Mouse (Mus musculus): ENCODE measurements around the gene Cd177.
"Not testable (repeated sequence)": the region's sequence is repeated elsewhere in the genome, so short reads cannot be mapped to it uniquely, and the experiment has no call there.

Gene Cd177

DNA sequence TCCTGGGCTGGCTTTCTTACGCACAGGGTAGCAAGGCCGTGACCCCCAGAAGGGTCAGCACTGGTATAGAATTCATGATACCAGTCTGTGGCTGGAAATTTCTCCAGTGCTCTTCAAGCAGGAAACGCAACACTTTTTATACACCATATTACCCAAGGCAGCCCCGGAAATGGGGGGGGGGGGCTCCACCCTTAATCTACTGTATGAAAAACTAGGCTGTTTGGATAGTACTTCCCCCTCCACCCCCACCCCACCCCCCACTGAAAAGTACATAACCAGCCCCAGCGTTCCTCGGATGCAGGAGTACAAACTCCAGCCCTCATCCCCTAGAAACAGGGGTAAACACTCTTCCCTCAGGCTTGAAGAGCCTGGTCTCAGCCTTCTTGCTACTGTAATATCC, at the start of gene Cd177:
Gene Cd177, minus strand, starts transcription at position 101 of the 400 bp plus-strand sequence.
- DNase-seq (ENCODE audit: low spot score): no peak

DNA sequence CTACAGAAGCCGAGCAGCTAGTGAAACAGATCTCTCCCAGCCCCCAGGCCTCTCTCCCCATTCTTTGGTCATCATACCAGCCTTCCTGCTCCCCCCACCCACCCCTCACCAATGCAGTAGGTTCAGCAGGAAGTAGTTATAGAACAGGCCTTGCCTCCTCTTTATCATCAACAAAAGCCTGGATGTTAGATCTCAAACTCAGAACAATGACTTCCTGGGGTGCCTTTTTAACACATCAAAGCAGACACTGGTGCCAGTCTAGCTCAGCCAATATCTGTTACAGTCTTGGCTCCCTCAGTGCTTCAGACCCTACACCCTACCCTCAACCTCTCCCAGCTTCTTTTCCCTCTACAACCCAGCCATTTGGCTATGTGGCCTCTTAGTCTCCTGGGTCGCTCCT, 48.9 kb upstream of the Cd177 start:
- DNase-seq (ENCODE audit: low spot score): no peak

DNA sequence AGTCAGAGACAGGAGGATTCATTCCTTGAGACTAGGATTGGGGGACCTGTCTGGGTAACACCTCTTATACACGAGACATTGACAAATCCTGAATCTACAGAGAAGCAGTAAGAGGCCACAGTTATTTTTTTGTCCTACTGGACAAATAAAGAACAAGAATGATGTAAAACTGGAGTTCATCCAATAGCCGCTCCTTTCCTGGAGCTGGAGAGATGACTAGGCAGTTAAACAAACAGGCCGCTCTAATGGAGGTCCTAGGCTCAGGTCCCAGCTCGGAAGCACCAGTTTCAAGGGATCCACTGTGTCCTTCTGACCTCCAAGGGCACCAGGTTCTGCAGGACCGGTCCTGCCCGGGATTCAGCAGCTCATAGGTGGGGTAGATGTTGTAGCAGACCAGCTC, 44.7 kb upstream of the Cd177 start:
- no peak for DNase-seq (ENCODE audit: low spot score)

DNA sequence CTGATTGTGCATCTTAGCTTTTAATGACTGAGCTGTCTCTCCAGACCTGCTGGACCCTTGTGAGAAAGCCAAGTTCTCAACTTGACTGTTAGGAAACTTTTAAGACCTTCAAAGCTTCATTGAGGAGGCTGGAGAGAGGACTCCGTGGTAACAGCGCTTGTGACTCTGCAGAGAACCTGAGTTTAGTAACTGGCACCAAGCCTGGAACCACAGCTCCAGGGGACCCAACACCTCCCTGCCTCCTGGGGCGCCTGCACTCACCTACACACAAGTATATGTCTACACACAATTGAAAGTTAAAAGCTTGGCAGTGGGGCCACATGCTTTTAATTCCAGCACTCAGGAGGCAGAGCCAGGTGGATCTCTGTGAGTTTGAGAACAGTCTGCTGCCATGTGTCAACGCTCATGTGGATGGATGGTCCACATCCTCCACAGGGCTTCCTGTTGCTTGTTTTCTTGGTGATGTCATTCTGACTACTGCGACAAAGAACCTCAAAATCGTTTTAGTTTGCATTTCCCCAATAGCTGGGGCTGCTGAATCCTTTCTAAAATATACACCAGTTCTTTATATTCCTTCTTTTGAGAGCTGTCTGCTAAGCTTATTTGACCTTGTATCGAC, 42.1 kb upstream of the Cd177 start:
- no peak for DNase-seq (ENCODE audit: low spot score)

DNA sequence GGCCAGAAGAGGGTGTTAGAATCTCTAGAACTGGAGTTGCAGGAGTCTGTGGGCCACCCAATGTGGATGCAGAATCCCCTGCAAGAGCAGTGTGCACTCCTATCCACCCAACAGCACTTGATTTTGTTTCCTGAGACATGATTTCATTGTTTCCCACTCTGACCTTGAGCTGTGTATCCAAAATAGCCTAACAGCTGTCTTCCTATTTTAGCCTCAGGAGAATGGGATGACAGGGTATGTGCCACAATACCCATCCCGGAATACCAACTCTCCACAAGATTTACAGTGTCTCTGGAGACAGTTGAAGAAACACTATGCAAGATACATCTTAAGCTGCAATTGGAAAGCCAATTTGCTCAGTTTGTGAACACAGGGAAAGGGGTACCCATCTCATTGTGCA, 37.8 kb upstream of the Cd177 start:
- no peak for DNase-seq (ENCODE audit: low spot score)

DNA sequence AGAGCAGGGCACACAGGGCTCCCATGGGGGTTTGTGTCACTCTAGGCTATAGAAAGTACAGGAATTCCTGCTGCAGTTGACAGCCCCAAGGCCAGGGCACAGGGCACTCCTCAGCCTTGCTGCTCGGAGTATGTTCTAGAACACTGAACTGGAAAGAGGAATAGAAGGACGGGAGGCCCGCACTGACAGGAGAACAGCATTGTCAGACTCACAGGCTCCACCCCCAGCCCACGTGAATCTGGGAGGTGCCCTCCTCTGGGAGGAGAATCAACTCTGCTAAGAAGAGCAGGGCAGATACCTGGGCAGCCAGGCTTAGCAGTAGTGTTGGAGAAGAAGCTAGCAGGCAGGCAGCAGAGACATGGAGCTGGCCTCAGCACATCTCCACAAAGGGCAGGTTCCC, 16.8 kb upstream of the Cd177 start, which contains the start of gene Ceacam10:
Gene Ceacam10, plus strand, starts transcription at position 289 of the 400 bp plus-strand sequence.
- not testable (repeated sequence) for DNase-seq (ENCODE audit: low spot score)

DNA sequence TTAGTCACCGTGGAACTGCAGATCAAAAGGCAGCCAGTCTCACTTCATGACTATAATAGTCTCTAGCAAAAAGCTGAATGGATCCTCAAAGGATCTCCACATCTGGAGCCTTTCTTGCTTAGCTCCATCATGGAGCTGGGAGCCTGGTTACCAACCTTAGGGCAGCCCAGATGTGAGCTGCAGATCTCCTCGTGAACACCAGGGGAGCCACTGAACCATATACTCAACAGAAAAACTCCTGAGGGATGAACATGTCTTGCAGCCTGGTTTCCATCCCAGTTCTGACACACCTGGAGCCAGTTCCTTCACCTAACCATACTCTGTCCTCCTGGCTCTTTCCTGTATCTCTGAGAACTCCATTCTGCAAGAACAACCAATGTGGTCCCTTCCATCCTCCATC, 16.0 kb upstream of the Cd177 start:
- no peak for DNase-seq (ENCODE audit: low spot score)

DNA sequence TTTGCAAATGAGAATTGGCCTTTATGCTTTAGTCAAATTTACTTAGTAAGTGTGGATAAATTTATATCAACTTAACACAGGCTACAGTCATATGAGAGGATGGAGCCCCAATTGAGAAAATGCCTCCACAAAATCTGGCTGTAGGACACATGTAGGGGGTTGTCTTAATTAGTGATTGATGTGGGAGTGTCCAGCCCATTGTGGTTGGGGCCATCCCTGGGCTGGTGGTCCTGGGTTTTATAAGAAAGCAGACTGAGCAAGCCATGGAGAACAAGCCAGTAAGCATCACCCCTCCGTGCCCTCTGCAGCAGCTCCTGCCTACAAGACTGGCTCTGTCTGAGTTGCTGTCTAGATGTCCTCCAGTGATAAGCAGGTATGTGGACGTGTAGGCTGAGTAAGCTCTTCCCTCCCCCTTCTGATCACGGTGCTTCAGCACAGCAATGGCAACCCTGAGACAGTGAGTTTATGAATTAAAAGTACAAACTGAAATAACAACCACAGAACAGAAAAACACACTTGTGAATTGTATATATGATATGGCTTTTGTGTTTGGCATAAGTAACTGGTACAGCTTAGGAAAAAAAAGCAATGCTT, 13.9 kb upstream of the Cd177 start:
- DNase-seq (ENCODE audit: low spot score): no peak

DNA sequence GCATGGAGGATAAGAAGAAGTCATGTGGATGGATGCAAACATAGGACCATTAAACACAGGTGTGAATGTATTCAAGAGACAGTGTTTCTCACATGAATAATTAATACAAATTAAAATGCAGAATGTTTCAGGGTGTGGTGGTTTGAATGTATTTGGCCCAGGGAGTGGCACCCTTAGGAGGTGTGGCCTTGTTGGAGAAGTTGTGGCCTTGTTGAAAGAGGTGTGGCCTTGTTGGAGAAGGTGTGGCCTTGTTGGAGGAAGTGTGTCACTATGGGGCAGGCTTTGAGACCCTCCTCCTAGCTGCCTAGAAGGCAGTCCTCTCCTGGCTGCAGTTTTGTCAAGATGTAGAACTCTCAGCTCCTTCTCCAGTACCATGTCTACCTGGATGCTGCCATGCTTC, 11.2 kb upstream of the Cd177 start:
- DNase-seq (ENCODE audit: low spot score): no peak

DNA sequence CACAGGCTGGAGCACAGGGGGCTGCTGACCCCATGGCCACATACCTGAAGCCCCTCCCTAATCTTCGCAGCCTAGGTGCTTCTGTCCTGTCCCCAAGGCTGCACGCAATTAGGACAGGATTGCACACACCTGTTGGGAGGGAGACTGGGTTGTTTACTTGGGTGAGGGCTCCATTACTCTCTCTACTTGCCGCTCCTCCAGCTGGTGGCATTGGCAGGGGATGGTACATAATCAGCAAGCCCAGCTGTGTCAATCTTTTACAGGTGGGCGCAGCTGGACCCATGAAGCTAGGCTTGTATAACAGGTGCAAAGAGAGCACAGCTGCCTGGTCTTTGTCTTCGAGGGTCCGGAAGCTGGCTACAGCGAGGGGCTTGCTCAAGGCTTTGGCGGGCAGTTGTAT, 2.5 kb upstream of the Cd177 start:
- no peak for DNase-seq (ENCODE audit: low spot score)

DNA sequence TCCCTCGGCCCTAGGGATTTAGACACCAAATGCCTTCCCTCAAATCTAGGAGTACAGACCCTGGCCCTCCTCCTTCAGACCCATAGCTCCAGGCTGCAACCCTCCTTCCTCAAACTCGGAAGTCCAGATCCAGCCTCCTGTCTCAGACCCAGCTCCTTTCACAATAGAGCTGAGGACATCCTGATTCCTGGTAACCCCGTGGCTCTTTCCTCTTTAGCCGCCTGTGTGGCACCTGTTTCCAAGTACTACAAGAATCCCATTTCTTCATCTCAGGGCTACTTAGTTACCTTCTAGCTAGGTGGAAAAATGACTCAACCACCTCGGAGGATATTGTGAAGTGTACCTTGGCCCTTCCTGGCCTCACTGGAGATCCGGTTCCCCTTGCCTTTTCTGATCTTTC, 1.1 kb upstream of the Cd177 start:
- no peak for DNase-seq (ENCODE audit: low spot score)

DNA sequence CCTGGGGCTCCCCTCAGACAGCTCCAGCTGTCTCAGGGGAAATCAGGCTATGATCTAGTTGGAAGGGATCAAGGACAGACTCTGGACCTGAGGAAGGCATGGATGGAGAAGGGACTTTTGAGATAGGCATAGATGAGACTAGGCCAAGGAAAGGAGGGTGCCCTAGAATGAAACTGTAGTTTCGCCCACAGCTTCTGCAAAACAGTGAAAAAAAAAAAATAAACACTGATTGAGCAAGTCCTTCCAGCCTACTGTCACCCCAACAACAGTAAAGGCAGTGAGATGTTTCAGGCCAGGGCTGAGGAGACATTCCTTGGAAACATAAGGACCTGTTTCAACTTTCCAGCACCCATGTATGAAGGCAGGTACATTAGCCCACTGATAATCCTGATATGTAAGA, 1.6 kb downstream of the Cd177 start:
- no peak for DNase-seq (ENCODE audit: low spot score)

DNA sequence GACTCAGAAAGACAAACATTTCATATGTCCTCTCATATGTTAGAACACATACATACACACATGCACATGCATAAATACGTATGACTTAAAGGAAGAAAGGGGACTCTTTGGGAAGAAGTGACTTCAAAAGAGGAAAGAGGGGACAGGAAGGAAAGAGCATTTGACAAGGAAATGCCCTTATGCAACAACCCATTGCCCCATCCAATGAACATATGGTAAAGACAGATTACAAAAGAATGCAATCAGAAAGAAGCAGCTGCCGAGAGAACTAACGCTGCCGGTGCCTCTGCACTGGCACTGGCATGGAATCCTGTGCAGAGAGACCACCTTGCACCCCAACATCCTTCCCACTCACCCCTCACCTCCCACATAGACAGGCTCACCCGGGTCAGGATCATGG, 6.6 kb downstream of the Cd177 start:
- no peak for DNase-seq (ENCODE audit: low spot score)

DNA sequence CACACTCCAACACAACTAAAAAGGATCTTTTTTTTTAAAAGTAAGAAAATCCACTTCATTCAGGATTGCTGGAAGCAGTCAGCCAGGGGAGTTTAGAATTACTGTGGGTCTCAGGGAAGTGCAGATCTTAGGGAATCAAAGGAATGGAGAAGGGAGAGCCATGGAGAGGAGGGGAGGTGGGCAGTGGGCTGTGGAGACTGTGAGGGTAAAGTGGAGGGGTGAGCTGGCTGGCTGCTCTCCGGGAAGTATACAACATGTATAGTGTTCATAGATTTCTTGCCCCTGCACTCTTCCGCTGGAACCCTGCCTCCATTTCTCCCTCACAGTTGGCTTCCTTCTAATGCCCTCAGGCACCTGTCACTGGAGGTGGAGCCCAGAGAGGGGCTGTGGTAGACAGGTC, 8.5 kb downstream of the Cd177 start:
- no peak for DNase-seq (ENCODE audit: low spot score)

DNA sequence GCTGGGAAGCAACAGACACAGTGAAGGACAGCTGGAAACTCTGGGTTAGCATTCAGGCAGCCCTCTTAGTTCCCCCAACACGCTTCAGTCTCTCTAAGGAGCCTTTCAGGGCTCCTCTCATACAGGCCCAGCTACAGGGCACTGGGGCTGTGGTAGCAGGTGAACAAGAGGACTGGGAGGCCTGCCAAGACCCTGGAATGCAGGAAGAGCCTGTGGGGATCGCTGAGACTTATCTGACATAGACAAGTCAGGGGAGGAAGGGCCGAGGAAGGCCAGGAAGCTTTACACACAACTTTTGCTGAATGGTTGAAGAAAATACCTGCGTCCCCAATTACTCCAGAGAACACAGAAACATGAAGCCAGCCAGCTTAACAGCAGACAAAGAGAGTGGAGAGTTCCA, 9.4 kb downstream of the Cd177 start:
- no peak for DNase-seq (ENCODE audit: low spot score)

DNA sequence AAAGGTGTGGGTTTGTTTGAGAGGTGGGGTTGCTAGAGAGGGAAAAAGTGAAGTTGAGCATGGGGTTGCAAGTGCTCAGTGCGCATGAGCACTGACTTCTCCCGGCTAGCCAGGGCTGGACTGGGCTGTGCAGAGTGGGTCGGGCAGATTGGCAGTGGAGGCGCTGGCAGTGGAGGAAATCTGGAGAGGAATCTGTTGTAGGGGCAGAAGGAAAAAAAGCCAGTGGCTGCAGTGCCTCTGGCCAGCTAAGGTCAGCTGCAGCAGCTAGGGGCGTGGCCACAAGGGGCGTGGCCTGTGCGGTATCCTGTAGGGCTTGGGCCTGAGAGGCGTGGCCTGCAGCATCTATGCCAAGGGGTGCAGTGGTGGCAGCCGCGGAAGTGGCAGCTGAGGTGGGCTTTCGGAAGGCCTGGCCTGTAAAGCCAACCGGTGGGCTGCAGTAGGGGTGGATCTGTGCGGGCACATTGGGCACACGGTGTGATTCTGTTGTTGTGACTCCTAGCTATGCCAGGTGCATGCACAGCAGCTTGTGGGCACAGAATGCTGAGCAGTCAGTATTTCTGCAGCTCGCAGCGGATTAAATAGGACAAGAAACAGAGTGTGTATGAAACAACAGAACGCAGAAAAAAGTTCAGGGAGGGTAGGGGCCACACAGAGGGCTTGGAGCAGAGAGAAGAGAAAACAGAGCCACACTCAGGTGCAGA, 24.0 kb downstream of the Cd177 start:
- no peak for DNase-seq (ENCODE audit: low spot score)

DNA sequence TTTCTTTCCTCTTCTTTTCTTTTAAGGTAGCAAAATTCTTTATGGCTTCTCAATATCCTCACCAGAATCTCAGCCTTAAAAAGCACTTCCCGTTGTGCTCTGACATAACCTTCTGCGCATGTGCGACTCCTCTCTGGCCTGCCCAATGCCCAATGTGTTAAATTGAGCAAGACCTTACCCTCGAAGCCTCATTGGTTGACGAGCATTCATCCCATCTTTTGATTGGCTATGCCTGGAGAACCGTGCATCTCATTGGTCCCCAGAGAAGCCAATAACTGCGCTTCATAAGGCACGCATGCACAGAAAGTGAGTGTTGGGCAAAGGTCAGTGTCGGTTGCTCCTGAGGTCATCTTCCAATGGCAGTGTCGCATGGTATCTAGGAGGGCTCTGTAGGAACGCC, 33.3 kb downstream of the Cd177 start, which contains the start of gene Gm4763:
Gene Gm4763, minus strand, starts transcription at position 101 of the 400 bp plus-strand sequence.
- not testable (repeated sequence) for DNase-seq (ENCODE audit: low spot score)

DNA sequence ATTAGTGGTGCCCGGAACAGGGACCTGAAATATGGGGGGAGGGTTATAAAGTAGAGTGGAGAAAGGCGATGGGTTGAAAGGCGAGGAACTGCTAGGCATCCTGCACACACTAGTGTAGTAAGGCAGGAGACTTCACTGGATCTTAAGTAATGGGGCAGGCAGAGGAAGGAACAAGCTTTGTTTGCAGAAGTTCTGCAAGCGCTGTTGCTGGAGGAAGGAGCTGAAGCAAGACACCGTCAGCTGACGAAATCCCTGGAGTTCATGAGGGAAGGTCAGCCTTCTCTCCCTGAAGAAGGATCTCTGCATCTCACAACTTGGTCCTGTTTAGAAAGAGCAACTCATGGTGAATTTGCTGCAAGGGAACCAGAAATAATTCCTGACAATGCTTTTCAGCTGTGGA, 45.1 kb downstream of the Cd177 start:
- DNase-seq (ENCODE audit: low spot score): no peak

DNA sequence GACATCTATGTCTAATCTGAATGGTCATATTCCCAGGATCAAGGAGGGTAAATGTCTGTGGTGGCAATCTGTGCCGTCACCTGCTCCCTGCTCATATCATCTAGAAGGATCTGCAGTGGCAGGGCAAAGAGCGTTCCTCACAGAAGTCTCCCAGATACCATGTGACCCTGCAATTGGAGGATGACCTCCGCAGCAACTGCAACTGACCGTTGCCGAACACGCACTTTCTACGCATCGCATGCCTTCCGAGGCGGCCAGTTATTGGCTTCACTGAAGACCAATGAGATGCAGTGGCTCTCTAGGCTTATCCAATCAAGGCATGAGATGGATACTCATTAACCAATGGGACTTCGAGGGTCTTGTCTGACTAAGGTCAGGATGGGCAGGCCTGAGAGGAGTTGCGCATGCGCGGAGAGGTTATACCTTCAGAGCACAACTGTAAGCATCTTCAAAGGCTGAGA, 51.2 kb downstream of the Cd177 start, which contains the start of gene BC049730:
Gene BC049730, plus strand, starts transcription at position 411 of the 461 bp plus-strand sequence.
- no peak for DNase-seq (ENCODE audit: low spot score)

DNA sequence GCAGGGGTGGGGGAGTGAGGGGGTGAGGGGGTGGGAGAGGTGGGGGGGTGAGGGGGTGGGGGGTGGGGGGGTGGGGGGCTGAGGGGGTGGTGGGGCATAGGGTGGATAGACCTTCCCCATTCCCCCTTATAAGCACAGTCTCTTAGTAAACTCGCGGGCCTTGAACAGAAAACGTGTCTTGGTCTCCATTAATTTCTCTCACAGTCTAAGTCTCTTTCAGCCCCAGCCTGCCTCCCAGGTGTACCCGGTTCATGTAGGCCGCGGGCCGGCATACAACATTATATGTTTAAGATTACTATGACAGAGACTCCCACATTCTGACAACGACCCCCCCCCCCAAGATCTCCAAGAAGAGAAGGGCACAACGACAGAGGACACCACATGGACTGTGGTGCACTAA, 57.3 kb downstream of the Cd177 start:
- not testable (repeated sequence) for DNase-seq (ENCODE audit: low spot score)

DNA sequence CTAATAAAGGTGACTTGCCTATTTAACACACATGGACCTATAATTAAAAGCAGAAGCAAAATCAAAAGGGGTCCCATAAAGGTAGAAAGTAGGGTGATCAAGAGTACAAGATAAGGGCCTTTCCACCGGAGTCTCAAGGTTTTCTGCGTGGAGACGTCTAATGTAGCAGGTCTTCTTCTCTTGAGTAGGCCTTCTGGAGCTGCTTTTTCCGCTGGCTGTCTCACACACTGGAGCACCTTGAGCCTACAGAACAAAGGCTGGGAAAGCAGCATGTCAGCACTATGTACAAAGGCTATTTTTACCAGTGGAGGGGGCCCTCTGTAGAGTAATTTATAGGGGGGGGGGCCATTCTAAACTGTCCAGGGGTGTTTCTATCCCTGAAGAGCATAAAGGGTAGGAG, 62.2 kb downstream of the Cd177 start:
- DNase-seq (ENCODE audit: low spot score): not testable (repeated sequence)

Measured in urinary bladder, postnatal 10 days (tissue).